Mouse (Mus musculus) limb, embryonic 13.5 days (tissue): ENCODE data around the gene Vars. TPM values are rescaled to one million over a fixed set of nuclear protein-coding genes. Genes with fewer than 3 reads are reported as not detected.
"Not testable (repeated sequence)": the region's sequence is repeated elsewhere in the genome, so short reads cannot be mapped to it uniquely, and the experiment has no call there.

Experiments
- ATAC-seq: fragments of 200-750 bp; cut with Nextera tagmentation; 2 replicates; pipeline ENCODE4 v1.8.0; 2017; ENCODE audit warnings: low read depth, moderate number of reproducible peaks, moderate TSS enrichment; ENCODE audit not compliant: low FRiP score
- H3K27ac ChIP-seq: fragments of 300-500 bp; sonication (generic); 2 replicates; pipeline ENCODE4 v1.5.1; 2015; ENCODE audit warnings: inconsistent platforms, mild to moderate bottlenecking, moderate library complexity
- H3K27me3 ChIP-seq: fragments of 300-500 bp; sonication (generic); 2 replicates; pipeline ENCODE4 v1.6.1; 2015; ENCODE audit warnings: mild to moderate bottlenecking, inconsistent platforms
- H3K36me3 ChIP-seq: fragments of 300-500 bp; sonication (generic); 2 replicates; pipeline ENCODE4 v1.6.1; 2015; ENCODE audit warnings: inconsistent platforms, mild to moderate bottlenecking, moderate library complexity
- H3K4me1 ChIP-seq: fragments of 300-500 bp; sonication (generic); 2 replicates; pipeline ENCODE4 v1.6.1; 2015; ENCODE audit warnings: inconsistent platforms
- H3K4me2 ChIP-seq: fragments of 300-500 bp; sonication (generic); replicated peaks from 2 replicates; pipeline ENCODE4 v1.6.1; 2015; ENCODE audit warnings: inconsistent platforms, mild to moderate bottlenecking, moderate library complexity
- H3K4me3 ChIP-seq: fragments of 300-500 bp; sonication (generic); 2 replicates; pipeline ENCODE4 v1.5.1; 2015; ENCODE audit warnings: moderate library complexity, mild to moderate bottlenecking, inconsistent platforms
- H3K9ac ChIP-seq: fragments of 300-500 bp; sonication (generic); 2 replicates; pipeline ENCODE4 v1.6.1; 2015; ENCODE audit warnings: mild to moderate bottlenecking, inconsistent platforms
- H3K9me3 ChIP-seq: fragments of 300-500 bp; sonication (generic); 2 replicates; pipeline ENCODE4 v1.6.1; 2016; ENCODE audit warnings: inconsistent platforms
- WGBS: fragments of 180-500 bp; shearing (Covaris S2); methylation state at CpG from one replicate; pipeline ENCODE4 v1.1.7; 2015; 5-methylcytosine and 5-hydroxymethylcytosine counted together
- polyA plus RNA-seq: library from polyadenylated mRNA; unstranded; fragments of >200 nt; fragmentation: Nextera tagmentation; extraction: Ambion mirVana; gene quantifications from 2 replicates; pipeline ENCODE4 v1.2.1, GENCODE M21; 2015

The Vars gene
- polyA plus RNA-seq, 1 experiment from 2014 or later = 110 TPM

DNA sequence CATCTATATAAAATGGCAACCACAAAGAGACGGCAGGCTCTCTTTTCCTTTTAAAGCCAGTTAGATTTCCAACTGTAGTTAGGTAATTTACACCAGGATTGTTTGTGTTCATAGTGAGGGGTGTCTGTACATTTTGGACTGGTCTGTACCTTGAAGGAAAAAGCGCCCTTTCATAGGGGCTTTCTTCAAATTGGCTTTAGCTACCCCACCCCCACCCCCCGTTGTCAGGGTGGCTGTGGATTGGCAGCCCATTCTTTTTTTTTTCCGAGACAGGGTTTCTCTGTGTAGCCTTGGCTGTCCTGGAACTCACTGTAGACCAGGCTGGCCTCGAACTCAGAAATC lies 3.7 kb upstream of the Vars start:
- Histone ChIP-seq H3K4me2 (peak overlapping the region; percentile 3; the same call in 1 of the 2 replicates), H3K27me3 (no peaks in the 10 kb centered on the region), H3K4me1 (peaks cover 25% of the 10 kb centered on the region), H3K4me3 (no peak overlapping the region), H3K9me3 (no peaks in the 10 kb centered on the region), H3K9ac (no peak overlapping the region), H3K36me3 (peaks cover 37% of the 10 kb centered on the region), H3K27ac (no peak overlapping the region)
- no peak for ATAC-seq
- WGBS = 88% methylated on average over 5 of the region's 5 CpGs

DNA sequence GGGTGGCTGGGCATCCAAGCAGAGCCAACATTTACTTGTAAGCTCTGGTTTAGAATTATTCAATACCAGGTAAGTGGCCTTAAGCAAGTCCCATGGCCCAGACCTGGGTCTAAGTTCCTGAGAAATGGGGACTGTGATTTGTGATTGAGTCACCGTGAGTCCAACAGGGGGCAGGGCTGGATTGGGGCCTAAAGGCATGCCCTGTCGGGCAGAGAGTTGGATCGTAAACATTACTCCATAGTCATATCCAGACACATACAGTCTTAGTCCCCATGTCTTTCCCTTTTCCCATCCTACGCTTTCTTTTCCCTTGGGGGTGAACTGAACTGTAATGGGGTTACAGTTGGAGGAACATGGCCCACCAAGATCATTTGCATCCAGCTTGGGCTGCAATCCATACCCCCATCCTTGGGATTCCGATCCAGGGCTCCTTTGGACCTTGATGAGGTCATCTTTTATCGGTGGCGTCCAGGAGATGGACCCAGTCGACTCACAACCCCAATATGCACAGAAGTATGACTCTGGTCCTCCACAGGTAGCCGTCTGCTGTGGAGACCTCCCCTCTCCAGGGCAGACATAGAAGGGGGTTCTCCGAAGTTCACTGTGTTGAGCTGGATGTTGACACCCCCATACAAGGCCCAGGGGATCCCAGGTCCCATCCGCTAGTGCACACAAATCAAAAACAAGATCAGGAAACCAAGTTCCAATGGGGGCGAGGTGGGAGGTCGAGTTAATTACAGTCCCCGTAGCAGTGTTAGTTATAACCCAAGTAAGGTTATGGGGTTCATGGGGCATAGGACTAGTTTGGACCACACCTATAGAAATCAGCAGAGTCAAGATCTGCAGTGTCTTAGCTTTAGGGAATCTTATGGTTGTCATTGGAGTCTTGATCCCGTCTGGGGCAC lies 2.0 kb upstream of the Vars start:
- Histone ChIP-seq H3K4me2 (peak overlapping the region; percentile 99), H3K27me3 (no peaks in the 10 kb centered on the region), H3K27ac (no peak overlapping the region), H3K9me3 (no peaks in the 10 kb centered on the region), H3K4me3 (peak overlapping the region; percentile 95; the same call in 1 of the 2 replicates), H3K36me3 (peaks cover 37% of the 10 kb centered on the region), H3K9ac (no peak overlapping the region; the same call in 1 of the 2 replicates), H3K4me1 (peaks cover 41% of the 10 kb centered on the region)
- 93% methylated on average over 15 of the region's 15 CpGs for WGBS
- ATAC-seq = no peak

DNA sequence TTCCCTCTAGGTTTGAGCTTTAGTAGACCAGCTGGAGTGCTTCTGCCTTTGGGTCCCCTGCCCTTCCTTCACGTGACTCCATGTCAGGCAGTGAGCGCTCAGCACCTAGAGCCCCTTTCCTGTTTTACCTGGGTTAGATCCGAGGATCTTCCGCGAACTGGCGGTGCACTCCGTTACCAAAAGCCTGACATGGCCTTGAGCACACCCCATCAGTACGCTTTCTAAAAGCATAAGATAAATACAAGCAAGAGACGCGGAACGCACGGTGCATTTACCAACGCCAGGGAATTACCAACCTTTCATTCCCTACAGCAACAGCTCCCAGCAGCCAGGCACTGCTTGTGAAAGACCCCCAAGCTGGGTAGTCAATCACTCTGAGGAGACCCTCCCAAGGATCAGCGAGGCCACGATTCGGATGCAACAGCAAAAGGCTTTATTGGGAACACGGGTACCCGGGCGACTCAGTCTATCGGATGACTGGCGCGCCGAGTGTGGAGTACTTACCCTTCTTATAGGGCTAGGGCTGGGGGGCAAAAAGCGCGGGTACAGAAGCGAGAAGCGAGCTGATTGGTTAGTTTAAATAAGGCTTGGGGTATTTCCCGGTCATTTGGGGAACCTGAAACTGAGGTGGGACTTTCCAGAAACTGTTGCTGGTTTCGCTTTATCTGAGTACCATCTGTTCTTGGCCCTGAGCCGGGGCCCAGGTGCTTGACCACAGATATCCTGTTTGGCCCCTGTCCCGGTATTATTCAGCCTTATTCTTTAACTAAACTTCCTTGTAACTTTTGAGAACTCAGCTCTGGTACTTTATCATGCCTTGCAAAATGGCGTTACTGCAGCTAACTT lies 693 bp upstream of the Vars start:
- H3K4me2 ChIP-seq = peak overlapping the region; percentile 99
- H3K36me3 ChIP-seq = peaks cover 49% of the 10 kb centered on the region
- not testable (repeated sequence) for ATAC-seq, H3K27me3 ChIP-seq, H3K9me3 ChIP-seq
- WGBS = 23% methylated on average over 30 of the region's 32 CpGs
- peak overlapping the region; percentile 98 for H3K27ac ChIP-seq
- H3K4me3 ChIP-seq = peak overlapping the region; percentile 95
- H3K4me1 ChIP-seq = peaks cover 41% of the 10 kb centered on the region
- peak overlapping the region; percentile 98 for H3K9ac ChIP-seq

DNA sequence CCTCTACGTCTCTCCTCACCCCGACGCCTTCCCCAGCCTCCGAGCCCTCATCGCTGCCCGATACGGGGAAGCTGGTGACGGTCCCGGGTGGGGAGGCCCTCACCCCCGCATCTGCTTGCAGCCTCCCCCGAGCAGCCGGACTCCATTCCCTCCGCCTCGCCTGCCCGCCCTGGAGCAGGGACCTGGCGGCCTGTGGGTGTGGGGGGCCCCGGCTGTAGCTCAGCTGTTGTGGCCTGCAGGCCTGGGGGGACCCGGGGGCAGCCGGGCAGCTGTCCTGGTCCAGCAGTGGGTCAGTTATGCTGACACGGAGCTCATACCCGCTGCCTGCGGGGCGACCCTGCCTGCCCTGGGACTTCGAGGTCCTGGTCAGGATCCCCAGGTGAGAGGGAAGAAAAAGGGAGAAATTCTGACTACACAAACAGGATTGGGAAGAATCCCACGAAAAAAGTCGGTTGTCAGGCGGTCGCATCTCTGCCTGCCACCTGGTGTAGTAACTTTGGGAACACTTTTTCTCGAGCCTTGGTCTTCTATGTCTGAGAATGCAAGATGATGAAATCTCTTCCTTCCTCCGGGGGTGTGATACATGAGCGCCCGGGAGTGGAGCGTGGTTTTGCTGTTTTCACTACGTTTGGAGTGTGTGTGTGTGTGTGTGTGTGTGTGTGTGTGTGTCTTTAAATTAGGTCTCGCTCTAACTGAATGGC lies 815 bp downstream of the Vars start:
- WGBS = under 1% methylated on average over 35 of the region's 35 CpGs
- peaks cover 53% of the 10 kb centered on the region for H3K36me3 ChIP-seq
- ATAC-seq = peak; percentile 42
- H3K27ac ChIP-seq = peak overlapping the region; percentile 98
- H3K4me3 ChIP-seq = peak overlapping the region; percentile 95
- H3K27me3 ChIP-seq = no peaks in the 10 kb centered on the region
- peaks cover 41% of the 10 kb centered on the region for H3K4me1 ChIP-seq
- H3K9ac ChIP-seq = peak overlapping the region; percentile 98
- no peaks in the 10 kb centered on the region for H3K9me3 ChIP-seq
- H3K4me2 ChIP-seq = peak overlapping the region; percentile 99

DNA sequence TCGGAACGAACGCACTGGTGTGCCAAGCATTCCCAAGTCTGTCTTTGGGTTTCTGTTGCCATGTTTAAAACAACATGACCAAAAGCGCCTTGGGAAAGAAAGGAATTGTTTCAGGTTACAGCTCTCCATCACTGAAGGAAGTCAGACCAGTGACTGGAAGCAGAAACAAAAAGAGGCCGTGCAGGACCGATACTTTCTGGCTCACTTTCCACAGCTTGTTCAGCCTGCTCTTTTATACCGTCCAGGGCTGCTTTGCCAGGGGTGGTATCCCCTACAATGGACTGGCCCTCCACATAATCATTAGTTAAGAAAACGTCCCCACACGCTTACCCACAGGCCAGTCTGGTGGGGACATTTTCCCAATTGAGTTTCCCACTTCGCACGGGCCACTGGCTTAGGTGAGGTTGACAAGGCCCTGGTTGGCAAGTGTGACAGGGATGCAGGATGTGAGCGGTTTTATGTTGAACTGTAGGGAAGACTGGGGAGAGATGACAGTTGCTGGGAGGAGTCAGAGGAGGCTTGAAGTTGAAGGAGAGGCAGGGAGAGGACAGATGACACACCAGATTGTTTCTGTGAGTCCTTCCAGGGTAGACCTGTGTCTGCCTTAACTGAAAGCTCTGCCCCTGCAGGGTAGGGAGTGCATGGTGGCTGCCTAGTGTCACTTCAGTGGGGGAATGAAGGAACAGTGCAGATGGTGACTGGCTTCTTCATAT lies 1.5 kb downstream of the Vars start:
- peak overlapping the region; percentile 98 for H3K27ac ChIP-seq
- no peaks in the 10 kb centered on the region for H3K27me3 ChIP-seq
- H3K4me1 ChIP-seq = peaks cover 38% of the 10 kb centered on the region
- H3K9me3 ChIP-seq = no peaks in the 10 kb centered on the region
- peak overlapping the region; percentile 95 for H3K4me3 ChIP-seq
- 7% methylated on average over 12 of the region's 12 CpGs for WGBS
- H3K36me3 ChIP-seq = peaks cover 53% of the 10 kb centered on the region
- peak overlapping the region; percentile 99 for H3K4me2 ChIP-seq
- H3K9ac ChIP-seq = peak overlapping the region; percentile 98
- no peak for ATAC-seq

DNA sequence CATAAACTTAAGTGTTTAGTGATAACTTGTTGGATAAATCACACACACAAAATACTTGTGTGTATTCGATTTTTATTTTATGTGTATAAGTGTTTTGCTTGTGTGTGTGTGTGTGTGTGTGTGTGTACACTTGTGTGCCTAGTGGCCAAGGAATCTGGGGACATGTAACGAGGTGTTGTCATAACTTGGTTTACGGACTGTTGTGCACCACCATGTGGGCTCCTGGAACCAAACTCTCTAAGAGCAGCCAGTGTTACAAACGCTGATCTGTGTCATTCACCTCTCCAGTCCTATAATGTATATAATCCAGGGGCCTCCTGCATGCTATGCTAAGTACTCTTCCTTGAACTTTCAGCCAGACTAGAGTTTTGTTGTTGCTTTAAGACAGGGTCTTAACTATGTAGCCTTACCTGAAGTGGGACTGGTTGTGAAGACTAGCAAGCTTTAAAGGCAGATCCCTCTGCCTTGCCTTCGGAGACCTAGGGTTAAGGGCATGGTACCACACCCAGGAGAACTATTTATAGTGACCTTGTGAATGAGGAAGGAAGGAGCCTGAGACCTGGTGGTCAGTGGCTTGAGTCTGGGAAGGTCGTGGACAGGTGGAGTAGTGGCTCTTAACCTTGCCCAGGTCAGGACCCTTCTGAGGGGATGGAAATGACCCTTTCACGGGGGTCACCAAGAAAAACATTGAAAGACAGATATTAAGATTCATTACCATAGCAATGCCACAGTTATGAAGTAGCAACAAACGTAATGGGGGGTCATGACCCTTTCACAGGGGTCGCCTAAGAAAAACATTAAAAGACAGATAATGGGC lies 2.4 kb downstream of the Vars start:
- H3K27ac ChIP-seq = peak overlapping the region; percentile 98; the same call in 1 of the 2 replicates
- H3K4me2 ChIP-seq = peak overlapping the region; percentile 99
- no peaks in the 10 kb centered on the region for H3K27me3 ChIP-seq
- H3K4me3 ChIP-seq = peak overlapping the region; percentile 95
- peak overlapping the region; percentile 98 for H3K9ac ChIP-seq
- H3K36me3 ChIP-seq = peaks cover 53% of the 10 kb centered on the region
- no peak for ATAC-seq
- no peaks in the 10 kb centered on the region for H3K9me3 ChIP-seq
- peaks cover 36% of the 10 kb centered on the region for H3K4me1 ChIP-seq
- 60% methylated on average over 9 of the region's 9 CpGs for WGBS

DNA sequence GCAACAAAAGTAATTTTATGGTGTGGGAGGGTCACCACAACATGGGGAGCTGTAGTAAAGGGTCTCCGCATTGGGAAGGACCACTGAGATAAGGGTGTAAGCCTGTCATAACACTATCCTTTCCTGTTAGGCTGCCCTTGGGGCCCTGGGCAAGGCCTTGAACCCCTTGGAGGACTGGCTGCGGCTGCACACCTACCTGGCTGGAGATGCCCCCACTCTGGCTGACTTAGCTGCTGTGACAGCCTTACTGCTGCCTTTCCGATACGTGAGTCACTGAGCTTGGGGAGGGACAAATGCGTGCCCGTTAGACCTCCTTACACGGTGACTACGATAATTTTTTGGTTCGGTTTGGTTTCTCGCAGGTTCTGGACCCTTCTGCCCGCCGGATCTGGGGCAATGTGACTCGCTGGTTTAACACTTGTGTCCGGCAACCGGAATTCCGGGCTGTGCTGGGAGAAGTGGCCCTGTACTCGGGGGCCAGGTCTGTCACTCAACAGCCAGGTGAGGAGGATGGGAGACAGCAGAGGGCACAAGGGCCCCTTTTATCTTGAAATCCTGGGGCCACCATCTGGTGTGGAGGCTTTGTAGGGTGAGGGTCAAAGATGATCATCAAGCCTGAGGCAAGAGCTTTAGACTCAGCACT lies 3.4 kb downstream of the Vars start:
- H3K9me3 ChIP-seq = no peaks in the 10 kb centered on the region
- H3K4me2 ChIP-seq = no peak overlapping the region
- H3K27me3 ChIP-seq = no peaks in the 10 kb centered on the region
- peaks cover 27% of the 10 kb centered on the region for H3K4me1 ChIP-seq
- no peak overlapping the region for H3K27ac ChIP-seq
- no peak overlapping the region for H3K4me3 ChIP-seq
- H3K9ac ChIP-seq = no peak overlapping the region
- 93% methylated on average over 17 of the region's 17 CpGs for WGBS
- no peak for ATAC-seq
- peaks cover 53% of the 10 kb centered on the region for H3K36me3 ChIP-seq

DNA sequence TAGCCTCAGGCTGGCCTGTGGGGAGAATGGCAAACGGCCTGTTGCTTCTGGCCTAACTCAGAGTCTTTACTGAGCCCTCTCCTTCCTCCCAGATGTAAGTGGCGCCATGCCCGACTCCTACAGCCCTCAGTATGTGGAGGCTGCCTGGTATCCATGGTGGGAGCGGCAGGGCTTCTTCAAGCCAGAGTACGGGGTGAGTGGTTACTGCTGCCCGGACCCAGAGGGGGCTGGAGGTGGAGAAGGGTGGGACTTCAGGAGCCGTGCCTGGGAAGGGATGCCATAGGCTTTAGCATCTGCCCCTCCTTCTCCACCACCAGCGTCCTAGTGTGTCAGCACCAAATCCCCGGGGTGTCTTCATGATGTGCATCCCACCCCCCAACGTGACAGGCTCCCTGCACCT lies 4.4 kb downstream of the Vars start:
- peaks cover 17% of the 10 kb centered on the region for H3K4me1 ChIP-seq
- H3K36me3 ChIP-seq = peaks cover 60% of the 10 kb centered on the region
- H3K27ac ChIP-seq = no peak overlapping the region
- H3K9me3 ChIP-seq = no peaks in the 10 kb centered on the region
- H3K4me2 ChIP-seq = no peak overlapping the region
- H3K9ac ChIP-seq = 0 out of 2 replicates have a peak overlapping the region, but pooled peaks have one; percentile 13
- H3K4me3 ChIP-seq = no peak overlapping the region
- ATAC-seq = no peak
- H3K27me3 ChIP-seq = no peaks in the 10 kb centered on the region
- WGBS = 86% methylated on average over 10 of the region's 10 CpGs

DNA sequence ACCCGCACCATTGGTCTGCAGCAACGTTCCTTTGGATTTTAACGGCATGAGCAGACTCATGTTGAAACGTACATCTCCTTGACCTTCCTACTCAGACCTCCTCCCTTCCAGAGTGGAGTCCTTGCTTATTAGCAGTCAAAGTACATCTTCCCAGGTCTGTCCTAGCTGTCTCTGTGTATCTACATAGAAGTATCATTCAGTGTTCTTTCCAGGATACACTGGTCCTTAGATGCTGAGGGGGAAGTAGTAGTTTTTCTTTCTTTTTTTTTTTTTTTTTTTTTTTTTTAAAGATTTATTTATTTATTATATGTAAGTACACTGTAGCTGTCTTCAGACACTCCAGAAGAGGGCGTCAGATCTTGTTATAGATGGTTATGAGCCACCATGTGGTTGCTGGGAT lies 5.1 kb downstream of the Vars start:
- not testable (repeated sequence) for H3K27ac ChIP-seq, H3K4me2 ChIP-seq, H3K9me3 ChIP-seq, H3K27me3 ChIP-seq, H3K9ac ChIP-seq, H3K4me3 ChIP-seq, ATAC-seq
- Histone ChIP-seq H3K4me1 (peaks cover 17% of the 10 kb centered on the region), H3K36me3 (peaks cover 68% of the 10 kb centered on the region)
- 95% methylated on average over 5 of the region's 5 CpGs for WGBS

DNA sequence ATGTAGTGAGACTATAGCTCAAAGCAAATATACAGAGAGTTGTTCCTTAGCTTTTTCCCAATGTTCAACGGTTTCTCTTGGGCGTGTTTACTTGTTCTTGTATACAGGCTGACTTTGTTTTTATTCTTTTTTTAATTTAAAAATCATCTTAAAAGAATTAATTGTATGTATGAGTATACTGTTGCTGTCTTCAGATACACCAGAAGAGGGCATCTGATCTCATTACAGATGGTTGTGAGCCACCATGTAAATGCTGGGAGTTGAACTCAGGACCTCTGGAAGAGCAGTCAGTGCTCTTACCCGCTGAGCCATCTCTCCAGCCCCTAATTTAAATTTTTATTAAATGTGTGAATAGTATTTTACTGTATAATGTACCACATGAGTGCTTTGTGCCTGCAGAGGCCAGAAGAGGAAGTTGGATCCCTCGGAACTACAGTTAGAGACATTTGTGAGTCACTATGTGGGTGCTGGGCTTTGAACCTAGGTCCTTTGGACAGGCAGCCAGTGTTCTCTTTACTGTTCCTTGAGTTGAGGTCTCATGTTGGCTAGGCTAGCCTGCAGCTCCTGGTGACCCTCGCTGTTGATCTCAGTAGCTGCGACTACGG lies 6.7 kb downstream of the Vars start:
- Histone ChIP-seq H3K27ac (no peak overlapping the region), H3K9ac (no peak overlapping the region), H3K36me3 (peaks cover 84% of the 10 kb centered on the region), H3K4me1 (peaks cover 12% of the 10 kb centered on the region), H3K27me3 (no peaks in the 10 kb centered on the region), H3K9me3 (no peaks in the 10 kb centered on the region), H3K4me2 (no peak overlapping the region), H3K4me3 (no peak overlapping the region)
- no peak for ATAC-seq
- 95% methylated on average over 7 of the region's 7 CpGs for WGBS
